Mouse (Mus musculus): ENCODE measurements around the gene Casc3. TPM values are rescaled to one million over a fixed set of nuclear protein-coding genes. Genes with fewer than 3 reads are reported as not detected.

Gene Casc3
- polyA plus RNA-seq, 1 experiment from 2014 or later, result 23.8 TPM

GRCm38 (mm10) chr11:98829875-98830274 is 25.2 kb downstream of the Casc3 start:
- no peak for DNase-seq (ENCODE audit: low spot score)

GRCm38 (mm10) chr11:98835296-98835695 is 30.6 kb downstream of the Casc3 start:
- DNase-seq (ENCODE audit: low spot score), result no peak

GRCm38 (mm10) chr11:98835725-98836124 is 31.0 kb downstream of the Casc3 start:
- DNase-seq (ENCODE audit: low spot score), result no peak

- no peak for DNase-seq (ENCODE audit: low spot score)
Observed at GRCm38 (mm10) chr11:98836128-98836527, 31.4 kb downstream of the Casc3 start.

GRCm38 (mm10) chr11:98836651-98837141 is 32.0 kb downstream of the Casc3 start, which contains the start of gene Rapgefl1:
Rapgefl1 (plus strand) TSS chr11:98836785.
- DNase-seq (ENCODE audit: low spot score), result peak; percentile 81

- peak; percentile 27 for DNase-seq (ENCODE audit: low spot score)
Observed at GRCm38 (mm10) chr11:98837231-98837704, 32.6 kb downstream of the Casc3 start.

GRCm38 (mm10) chr11:98837917-98838316 is 33.2 kb downstream of the Casc3 start:
- DNase-seq (ENCODE audit: low spot score), result no peak

- DNase-seq (ENCODE audit: low spot score), result no peak
Observed at GRCm38 (mm10) chr11:98838512-98838911, 33.8 kb downstream of the Casc3 start.

GRCm38 (mm10) chr11:98839402-98839801 is 34.7 kb downstream of the Casc3 start:
- DNase-seq (ENCODE audit: low spot score), result no peak

- DNase-seq (ENCODE audit: low spot score), result peak; percentile 52
Observed at GRCm38 (mm10) chr11:98839897-98840296, 35.2 kb downstream of the Casc3 start.

GRCm38 (mm10) chr11:98846016-98846415 is 41.3 kb downstream of the Casc3 start:
- no peak for DNase-seq (ENCODE audit: low spot score)

- DNase-seq (ENCODE audit: low spot score), result no peak
Observed at GRCm38 (mm10) chr11:98846865-98847604, 42.3 kb downstream of the Casc3 start.

GRCm38 (mm10) chr11:98849196-98849894 is 44.6 kb downstream of the Casc3 start:
- no peak for DNase-seq (ENCODE audit: low spot score)

- no peak for DNase-seq (ENCODE audit: low spot score)
Observed at GRCm38 (mm10) chr11:98850100-98851093, 45.7 kb downstream of the Casc3 start.

- DNase-seq (ENCODE audit: low spot score), result no peak
Observed at GRCm38 (mm10) chr11:98854116-98854515, 49.4 kb downstream of the Casc3 start.

- DNase-seq (ENCODE audit: low spot score), result no peak
Observed at GRCm38 (mm10) chr11:98854659-98855058, 50.0 kb downstream of the Casc3 start.

- peak; percentile 72 for DNase-seq (ENCODE audit: low spot score)
Observed at GRCm38 (mm10) chr11:98858759-98859731, 54.3 kb downstream of the Casc3 start.

- peak; percentile 97 for DNase-seq (ENCODE audit: low spot score)
Observed at GRCm38 (mm10) chr11:98863028-98863750, 58.5 kb downstream of the Casc3 start, which contains the start of gene Wipf2. Wipf2 (plus strand) TSS chr11:98863638.

All from thymus, postnatal 0 days (tissue).